ENCODE assay signal across 1 mouse cellular context in the genomic region with DNA sequence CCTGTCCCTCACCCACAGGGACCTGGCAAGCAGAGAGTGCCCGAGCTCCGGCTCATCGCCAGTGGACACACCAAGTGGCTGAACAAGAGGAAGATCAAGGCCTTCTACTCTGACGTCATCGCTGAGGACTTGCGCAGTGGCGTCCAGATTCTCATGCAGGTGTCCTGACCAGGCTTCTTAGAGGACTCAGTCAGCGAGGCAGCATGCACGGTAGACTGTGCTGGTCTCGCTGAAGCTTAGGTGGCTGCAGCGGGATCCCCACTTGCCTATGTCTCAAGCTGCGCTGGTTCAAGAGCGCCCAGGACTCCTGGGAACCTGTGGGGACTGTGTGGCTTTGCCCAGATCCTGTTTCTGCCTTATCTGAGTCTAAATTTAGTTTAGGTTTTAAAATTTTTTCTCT.
TF ChIP-seq lines count a peak whose summit lies in the region.

No protein-coding gene starts in this region.

TF ChIP-seq in CH12.LX, 34 proteins besides CTCF, POLR2A, EP300 and RAD21 (continued from another document):
- TF ChIP-seq JUN (IDR thresholded peaks at IDR 0.05; ENCODE audit: insufficient read depth, low read depth, low read length) (peak; percentile 37), MAZ (IDR thresholded peaks at IDR 0.05; ENCODE audit: low read depth, low read length) (no peak), E2F4 (IDR thresholded peaks at IDR 0.05; ENCODE audit: insufficient replicate concordance, low read depth, low read length) (no peak), NELFE (IDR thresholded peaks at IDR 0.05; ENCODE audit: low read depth, low read length) (0 out of 2 replicates have a peak, but pooled peaks have one; percentile 32), ZKSCAN1 (IDR thresholded peaks at IDR 0.05; ENCODE audit: borderline replicate concordance, low read depth, low read length) (no peak)
